Mouse (Mus musculus) CH12.LX (cell line): ENCODE data around the gene Gm5741. TPM values are rescaled to one million over a fixed set of nuclear protein-coding genes. Genes with fewer than 3 reads are reported as not detected.
A peak's percentile ranks its signal among the peaks of the same experiment; 100 is the strongest.

Experiments
- DNase-seq: peaks from one replicate; pipeline ENCODE4 v3.0.0-alpha.2; 2013; ENCODE audit errors: extremely low read depth
- H3K27ac ChIP-seq: 2 replicates; pipeline ENCODE4 v1.5.1; 2012; ENCODE audit warnings: low read depth, mild to moderate bottlenecking, control low read depth, moderate library complexity; ENCODE audit not compliant: insufficient read depth
- H3K27me3 ChIP-seq: replicated peaks from 2 replicates; pipeline ENCODE3; 2012; ENCODE audit warnings: inconsistent platforms
- H3K36me3 ChIP-seq, 2 experiments: replicated peaks in 1 of 2; 2 replicates each; pipeline versions ENCODE3 to v1.6.1; 2012; ENCODE audit warnings: inconsistent platforms in 1 of 2, low read length in 1 of 2, mild to moderate bottlenecking in 1 of 2, mixed read lengths in 1 of 2, moderate library complexity in 1 of 2; ENCODE audit not compliant: control insufficient read depth in 1 of 2, insufficient read depth in 1 of 2
- H3K4me1 ChIP-seq, 2 experiments: 2 replicates each; pipeline ENCODE4 v1.6.1; 2012; ENCODE audit warnings: inconsistent platforms in 1 of 2, moderate library complexity in 1 of 2; ENCODE audit not compliant: insufficient read depth in 2 of 2, control insufficient read depth in 1 of 2
- H3K4me2 ChIP-seq: 2 replicates; pipeline ENCODE4 v1.6.1; 2012; ENCODE audit warnings: low read depth, mild to moderate bottlenecking, control low read depth; ENCODE audit not compliant: poor library complexity, insufficient read depth, severe bottlenecking
- H3K4me3 ChIP-seq, 3 experiments: fragments of 150-350 bp in 1 of 3; sonication (generic) in 1 of 3; replicated peaks in 1 of 3; 2 replicates each; pipeline versions ENCODE3 to v1.5.1; 2011 to 2012; ENCODE audit warnings: low read depth in 2 of 3, low read length in 2 of 3, mild to moderate bottlenecking in 2 of 3, moderate library complexity in 2 of 3, control low read depth in 1 of 3, improper control_type of control experiment in 1 of 3, inconsistent platforms in 1 of 3, mixed read lengths in 1 of 3; ENCODE audit not compliant: poor library complexity in 1 of 3
- H3K79me2 ChIP-seq: replicated peaks from 2 replicates; pipeline ENCODE4 v1.6.1; 2012; ENCODE audit warnings: mild to moderate bottlenecking, moderate library complexity; ENCODE audit not compliant: control insufficient read depth, poor library complexity, insufficient read depth, severe bottlenecking; ENCODE audit errors: extremely low read depth
- H3K9ac ChIP-seq: 2 replicates; pipeline ENCODE4 v1.6.1; 2012; ENCODE audit warnings: low read depth, mild to moderate bottlenecking, control low read depth, moderate library complexity; ENCODE audit not compliant: insufficient read depth
- H3K9me3 ChIP-seq: replicated peaks from 2 replicates; pipeline ENCODE3; 2012; ENCODE audit warnings: low read length, inconsistent platforms, mixed read lengths
- CHD2 ChIP-seq: IDR thresholded peaks from 2 replicates; pipeline ENCODE4 v1.6.1; 2011; ENCODE audit warnings: low read length, improper control_type of control experiment
- E2F4 ChIP-seq: IDR thresholded peaks from 2 replicates; pipeline ENCODE4 v1.6.1; 2011; ENCODE audit warnings: low read depth, low read length, improper control_type of control experiment; ENCODE audit not compliant: insufficient replicate concordance
- ELF1 ChIP-seq: IDR thresholded peaks from 2 replicates; pipeline ENCODE4 v1.6.1; 2014; ENCODE audit warnings: low read depth, mild to moderate bottlenecking, inconsistent platforms, low read length, improper control_type of control experiment
- EP300 ChIP-seq: IDR thresholded peaks from 2 replicates; pipeline ENCODE4 v1.6.1; 2011; ENCODE audit warnings: low read length, improper control_type of control experiment
- ETS1 ChIP-seq: conservative IDR thresholded peaks from 2 replicates; pipeline ENCODE4 v1.6.1; 2012; ENCODE audit warnings: low read depth, mild to moderate bottlenecking, inconsistent platforms, low read length, improper control_type of control experiment, moderate library complexity
- GABPA ChIP-seq: IDR thresholded peaks from 2 replicates; pipeline ENCODE4 v1.6.1; 2012; ENCODE audit warnings: low read depth, low read length, improper control_type of control experiment, inconsistent platforms; ENCODE audit not compliant: insufficient replicate concordance
- HCFC1 ChIP-seq: IDR thresholded peaks from 2 replicates; pipeline ENCODE4 v1.6.1; 2012; ENCODE audit warnings: low read depth, mild to moderate bottlenecking, inconsistent platforms, low read length, improper control_type of control experiment
- IRF4 ChIP-seq: IDR thresholded peaks from 2 replicates; pipeline ENCODE4 v1.6.1; 2014; ENCODE audit warnings: low read depth, mild to moderate bottlenecking, inconsistent platforms, low read length, improper control_type of control experiment
- JUND ChIP-seq: conservative IDR thresholded peaks from 2 replicates; pipeline ENCODE4 v1.6.1; 2011; ENCODE audit warnings: low read depth, low read length, improper control_type of control experiment
- KAT2A ChIP-seq: IDR thresholded peaks from 2 replicates; pipeline ENCODE4 v1.6.1; 2012; ENCODE audit warnings: low read length, improper control_type of control experiment, inconsistent platforms; ENCODE audit not compliant: insufficient replicate concordance
- MAFK ChIP-seq: IDR thresholded peaks from 2 replicates; pipeline ENCODE4 v1.6.1; 2011; ENCODE audit warnings: low read length, improper control_type of control experiment; ENCODE audit not compliant: insufficient replicate concordance
- MAX ChIP-seq: IDR thresholded peaks from 2 replicates; pipeline ENCODE4 v1.6.1; 2011; ENCODE audit warnings: low read length, improper control_type of control experiment
- MAZ ChIP-seq: IDR thresholded peaks from 2 replicates; pipeline ENCODE4 v1.6.1; 2012; ENCODE audit warnings: low read depth, mild to moderate bottlenecking, inconsistent platforms, low read length, improper control_type of control experiment, moderate library complexity
- MEF2A ChIP-seq: IDR thresholded peaks from 2 replicates; pipeline ENCODE4 v1.6.1; 2014; ENCODE audit warnings: low read depth, mild to moderate bottlenecking, inconsistent platforms, low read length, improper control_type of control experiment, borderline replicate concordance
- MXI1 ChIP-seq: IDR thresholded peaks from 2 replicates; pipeline ENCODE4 v1.6.1; 2011; ENCODE audit warnings: mild to moderate bottlenecking, low read depth, low read length, improper control_type of control experiment
- MYC ChIP-seq: IDR thresholded peaks from 2 replicates; pipeline ENCODE4 v1.6.1; 2011; ENCODE audit warnings: low read depth, mild to moderate bottlenecking, improper control_type of control experiment, low read length
- NELFE ChIP-seq: IDR thresholded peaks from 2 replicates; pipeline ENCODE4 v1.6.1; 2011; ENCODE audit warnings: low read depth, low read length, improper control_type of control experiment
- NRF1 ChIP-seq: IDR thresholded peaks from 2 replicates; pipeline ENCODE4 v1.6.1; 2014; ENCODE audit warnings: low read depth, mild to moderate bottlenecking, inconsistent platforms, low read length, improper control_type of control experiment, moderate library complexity
- PAX5 ChIP-seq: IDR thresholded peaks from 2 replicates; pipeline ENCODE4 v1.6.1; 2012; ENCODE audit warnings: low read length, inconsistent platforms, mixed read lengths
- POLR2A ChIP-seq: IDR thresholded peaks from 2 replicates; pipeline ENCODE4 v1.6.1; 2011; ENCODE audit warnings: low read depth, mild to moderate bottlenecking, improper control_type of control experiment, low read length
- POLR2AphosphoS2 ChIP-seq: IDR thresholded peaks from 2 replicates; pipeline ENCODE4 v1.6.1; 2011; ENCODE audit warnings: low read depth, low read length, improper control_type of control experiment
- RCOR1 ChIP-seq: conservative IDR thresholded peaks from 2 replicates; pipeline ENCODE4 v1.6.1; 2012; ENCODE audit warnings: low read depth, mild to moderate bottlenecking, inconsistent platforms, low read length, improper control_type of control experiment
- SIN3A ChIP-seq: IDR thresholded peaks from 2 replicates; pipeline ENCODE4 v1.6.1; 2012; ENCODE audit warnings: low read length, improper control_type of control experiment, inconsistent platforms
- SMC3 ChIP-seq: IDR thresholded peaks from 2 replicates; pipeline ENCODE4 v1.6.1; 2011; ENCODE audit warnings: low read depth, low read length, improper control_type of control experiment
- TBP ChIP-seq: conservative IDR thresholded peaks from 2 replicates; pipeline ENCODE4 v1.6.1; 2011; ENCODE audit warnings: low read depth, low read length, improper control_type of control experiment
- TCF12 ChIP-seq: IDR thresholded peaks from 2 replicates; pipeline ENCODE4 v1.6.1; 2014; ENCODE audit warnings: low read depth, mild to moderate bottlenecking, inconsistent platforms, low read length, improper control_type of control experiment
- UBTF ChIP-seq: IDR thresholded peaks from 2 replicates; pipeline ENCODE4 v1.6.1; 2012; ENCODE audit warnings: low read depth, mild to moderate bottlenecking, inconsistent platforms, low read length, improper control_type of control experiment, moderate library complexity
- USF1 ChIP-seq: IDR thresholded peaks from 2 replicates; pipeline ENCODE4 v1.6.1; 2014; ENCODE audit warnings: low read depth, mild to moderate bottlenecking, inconsistent platforms, low read length, improper control_type of control experiment
- ZC3H11A ChIP-seq: IDR thresholded peaks from 2 replicates; pipeline ENCODE4 v1.6.1; 2012; ENCODE audit warnings: low read depth, mild to moderate bottlenecking, inconsistent platforms, low read length, improper control_type of control experiment
- ZKSCAN1 ChIP-seq: IDR thresholded peaks from 2 replicates; pipeline ENCODE4 v1.6.1; 2012; ENCODE audit warnings: low read depth, inconsistent platforms, low read length, improper control_type of control experiment, borderline replicate concordance
- ZMIZ1 ChIP-seq: IDR thresholded peaks from 2 replicates; pipeline ENCODE4 v1.6.1; 2012; ENCODE audit warnings: low read depth, mild to moderate bottlenecking, inconsistent platforms, low read length, improper control_type of control experiment
- ZNF384 ChIP-seq: IDR thresholded peaks from 2 replicates; pipeline ENCODE4 v1.6.1; 2012; ENCODE audit warnings: low read depth, low read length, improper control_type of control experiment, inconsistent platforms
- dilution Hi-C: fragments of 300-500 bp; cut with MboI; formaldehyde crosslinking; loops from 2 replicates; pipeline ENCODE4 v1.14.3; 2020; ENCODE audit warnings: low sequenced_read_pairs; ENCODE audit not compliant: extremely low pct_unique_long_range_greater_than_20kb, extremely low pct_ligation_motif_present
- in situ Hi-C: fragments of 300-500 bp; cut with MboI; formaldehyde crosslinking; loops from 3 replicates; pipeline ENCODE4 v1.14.3; 2019; ENCODE audit warnings: low sequenced_read_pairs, low pct_ligation_motif_present, low pct_unique_long_range_greater_than_20kb, mixed read lengths
- polyA plus RNA-seq: library from polyadenylated mRNA; unstranded; fragments of >175 nt; gene quantifications from 2 replicates; pipeline ENCODE4 v1.2.1, GENCODE M21; 2012; ENCODE audit warnings: low read depth; ENCODE audit not compliant: insufficient read length
- total RNA-seq, 2 experiments: library from RNA; depleted of rRNA; stranded (reverse); fragments of 300-350 nt in 1 of 2; fragments of >200 nt in 1 of 2; gene quantifications; 2 replicates each; pipeline ENCODE4 v1.2.3; 2012 to 2014

The Gm5741 gene
- total and polyA plus RNA-seq, 3 experiments = 1.0 TPM; not detected in 2

DNA sequence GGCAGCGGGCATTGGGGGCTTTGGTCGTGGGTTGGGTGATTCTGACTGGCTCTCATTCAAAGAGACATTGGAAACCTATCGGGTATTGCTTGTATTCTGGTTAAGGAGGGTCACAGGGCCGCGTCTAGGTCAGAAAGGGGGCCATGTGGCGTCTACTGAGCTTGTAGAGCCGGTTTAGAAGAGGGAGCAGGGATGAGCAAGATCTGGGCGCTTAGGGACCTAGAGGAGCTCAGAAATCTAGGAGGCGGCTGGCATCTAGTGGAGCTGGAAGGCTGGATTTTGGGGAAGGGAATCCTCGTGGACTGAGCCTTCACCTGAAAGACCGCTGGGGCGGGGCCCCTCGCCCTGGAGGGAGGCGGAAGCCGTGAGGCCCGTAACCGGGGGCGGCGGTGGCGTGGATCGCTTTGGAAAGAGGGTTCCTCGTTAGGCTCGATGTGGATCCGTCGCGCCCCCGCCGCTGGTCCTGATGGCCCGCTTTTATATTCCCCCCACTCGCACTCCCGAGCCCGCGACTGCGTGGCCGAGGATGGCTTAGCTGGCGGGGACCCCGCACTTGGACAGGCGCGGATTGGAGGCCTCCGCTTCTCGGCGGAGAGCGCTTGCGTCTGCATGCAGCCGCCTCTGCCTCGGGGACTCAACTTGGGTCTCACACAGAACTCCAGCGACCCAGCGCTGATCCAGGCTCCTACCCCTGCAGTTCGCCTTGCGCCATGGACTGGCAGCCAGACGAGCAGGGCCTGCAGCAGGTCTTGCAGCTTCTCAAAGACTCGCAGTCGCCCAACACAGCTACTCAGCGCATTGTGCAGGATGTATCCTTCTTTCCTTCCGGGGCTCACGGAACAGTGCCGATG, 29.9 kb downstream of the Gm5741 start:
- dilution Hi-C loops = no loop called here
- Histone ChIP-seq H3K4me2 (peak overlapping the region; percentile 91), H3K9me3 (no peaks in the 10 kb centered on the region), H3K9ac (peak overlapping the region; percentile 94), H3K27ac (peak overlapping the region; percentile 88), H3K4me1 (peaks cover 3 to 49% of the 10 kb centered on the region in 2 experiments), H3K79me2 (peaks cover 59% of the 10 kb centered on the region), H3K36me3 (peaks cover 25 to 44% of the 10 kb centered on the region in 2 experiments), H3K27me3 (no peaks in the 10 kb centered on the region), H3K4me3 (peak overlapping the region; percentile 83 to 90 (median 88))
- no peak for TF ChIP-seq IRF4
- TF ChIP-seq MXI1 = peak; percentile 84
- TF ChIP-seq E2F4 = no peak
- no peak for TF ChIP-seq NELFE
- TF ChIP-seq SIN3A = no peak; the same call in 1 of the 2 replicates
- no peak for TF ChIP-seq CHD2
- TF ChIP-seq GABPA = no peak
- no peak for TF ChIP-seq ZNF384
- TF ChIP-seq MEF2A = no peak
- TF ChIP-seq ELF1 = peak; percentile 47; the same call in 1 of the 2 replicates
- TF ChIP-seq MAFK = no peak
- TF ChIP-seq ETS1 = no peak
- TF ChIP-seq ZKSCAN1 = no peak
- 0 out of 2 replicates have a peak, but pooled peaks have one; percentile 44 for TF ChIP-seq TCF12
- peak; percentile 57 for TF ChIP-seq POLR2A
- no peak for TF ChIP-seq ZC3H11A
- no peak for TF ChIP-seq USF1
- TF ChIP-seq MAZ = peak; percentile 74; the same call in 1 of the 2 replicates
- TF ChIP-seq KAT2A = no peak
- TF ChIP-seq MYC = peak; percentile 86
- no peak for TF ChIP-seq EP300
- no peak for TF ChIP-seq PAX5
- no peak for TF ChIP-seq ZMIZ1
- TF ChIP-seq SMC3 = no peak
- TF ChIP-seq UBTF = no peak
- peak; percentile 26; the same call in 1 of the 2 replicates for TF ChIP-seq MAX
- peak; percentile 59 for TF ChIP-seq HCFC1
- no peak for TF ChIP-seq JUND
- TF ChIP-seq RCOR1 = no peak
- no peak for TF ChIP-seq POLR2AphosphoS2
- TF ChIP-seq NRF1 = peak; percentile 30; the same call in 1 of the 2 replicates
- TF ChIP-seq TBP = 0 out of 2 replicates have a peak, but pooled peaks have one; percentile 41
- TF ChIP-seq, all 38 proteins: peak for 10
- DNase-seq = peak; percentile 52
- in situ Hi-C loops = no loop called here
